Mouse (Mus musculus) kidney, adult 2 months (tissue): ENCODE measurements at regions not wholly inside any gene's neighbourhood (a gene's known extent, or its start where the extent isn't known, plus 50 kb on each side); places are given as distances from the start of the nearest gene placed in this dataset.

ENCODE experiments used
- DNase-seq: peaks from one replicate; pipeline ENCODE4 v3.0.0; 2021
- H3K27ac ChIP-seq: fragments of 200-500 bp; 2 replicates; pipeline ENCODE4 v1.5.1; 2012; ENCODE audit warnings: low read depth, low read length, control low read depth, inconsistent platforms; ENCODE audit not compliant: insufficient read depth
- H3K27me3 ChIP-seq: fragments of 200-500 bp; replicated peaks from 2 replicates; pipeline ENCODE4 v1.6.1; 2012; ENCODE audit warnings: mild to moderate bottlenecking, moderate library complexity, low read length, inconsistent platforms; ENCODE audit not compliant: control insufficient read depth, insufficient read depth
- H3K36me3 ChIP-seq: fragments of 200-500 bp; 2 replicates; pipeline ENCODE4 v1.6.1; 2012; ENCODE audit warnings: mild to moderate bottlenecking, moderate library complexity, low read length, inconsistent platforms; ENCODE audit not compliant: control insufficient read depth, insufficient read depth
- H3K4me1 ChIP-seq: fragments of 200-500 bp; 2 replicates; pipeline ENCODE4 v1.6.1; 2011; ENCODE audit warnings: low read length; ENCODE audit not compliant: control insufficient read depth, insufficient read depth
- H3K4me3 ChIP-seq: fragments of 200-500 bp; 2 replicates; pipeline ENCODE4 v1.5.1; 2011; ENCODE audit warnings: mild to moderate bottlenecking, low read depth, low read length, control low read depth; ENCODE audit not compliant: insufficient read depth
- CTCF ChIP-seq: fragments of 200-500 bp; conservative IDR thresholded peaks from 2 replicates; pipeline ENCODE4 v1.5.1; 2011; ENCODE audit warnings: low read depth, mild to moderate bottlenecking, control low read depth, low read length, moderate library complexity, mixed read lengths; ENCODE audit not compliant: insufficient read depth, insufficient read length
- POLR2A ChIP-seq: fragments of 200-500 bp; IDR thresholded peaks from one replicate; pipeline ENCODE4 v1.6.1; 2011; ENCODE audit warnings: low read depth, low read length, control low read depth
- WGBS: fragments of 180-500 bp; shearing (Covaris S2); methylation state at CpG from one replicate; pipeline ENCODE4 v1.1.7; 2018; 5-methylcytosine and 5-hydroxymethylcytosine counted together

DNA sequence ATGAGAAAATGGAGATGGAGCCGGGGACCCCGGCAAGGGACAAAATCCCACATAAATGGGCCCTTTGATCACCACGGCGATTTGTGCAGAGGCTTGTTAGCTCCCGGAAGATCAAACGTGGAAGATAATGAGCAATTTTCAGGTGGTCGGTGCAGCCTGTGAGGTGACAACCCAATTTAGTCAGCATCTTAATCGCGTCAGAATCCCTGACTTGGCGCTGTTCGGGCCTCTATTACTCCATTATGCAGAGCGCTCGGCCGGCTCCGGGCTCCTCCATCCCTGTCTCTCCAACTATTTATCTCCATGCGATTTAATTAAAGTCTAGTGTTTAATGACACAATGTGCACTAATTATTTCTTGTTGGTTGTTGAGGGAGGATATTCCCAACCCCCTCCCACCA is 66.1 kb upstream of the Igsf21 start:
- Histone ChIP-seq H3K36me3 (no peaks in the 10 kb centered on the region), H3K27me3 (no peaks in the 10 kb centered on the region), H3K4me1 (no peaks in the 10 kb centered on the region), H3K4me3 (no peak overlapping the region), H3K27ac (no peak overlapping the region)
- DNase-seq = no peak
- WGBS = 57% methylated on average over 16 of the region's 16 CpGs
- TF ChIP-seq CTCF (no peak), POLR2A (no peak)

GRCm38 (mm10) chr4:140307481-140307880 is 60.9 kb upstream of the Igsf21 start:
- Histone ChIP-seq H3K27me3 (no peaks in the 10 kb centered on the region), H3K4me3 (no peak overlapping the region), H3K27ac (no peak overlapping the region), H3K4me1 (no peaks in the 10 kb centered on the region), H3K36me3 (no peaks in the 10 kb centered on the region)
- WGBS = 83% methylated on average over 8 of the region's 8 CpGs
- no peak for DNase-seq
- TF ChIP-seq CTCF (no peak), POLR2A (no peak)

GRCm38 (mm10) chr4:140304960-140305359 is 58.4 kb upstream of the Igsf21 start:
- no peak for DNase-seq
- H3K36me3 ChIP-seq = no peaks in the 10 kb centered on the region
- TF ChIP-seq CTCF (no peak), POLR2A (no peak)
- no peaks in the 10 kb centered on the region for H3K27me3 ChIP-seq
- H3K4me3 ChIP-seq = no peak overlapping the region
- WGBS = 79% methylated on average over 5 of the region's 5 CpGs
- no peaks in the 10 kb centered on the region for H3K4me1 ChIP-seq
- H3K27ac ChIP-seq = no peak overlapping the region

GRCm38 (mm10) chr4:140301661-140302060 is 55.1 kb upstream of the Igsf21 start:
- H3K27me3 ChIP-seq = no peaks in the 10 kb centered on the region
- H3K36me3 ChIP-seq = no peaks in the 10 kb centered on the region
- no peak for TF ChIP-seq POLR2A
- TF ChIP-seq CTCF = no peak
- H3K27ac ChIP-seq = no peak overlapping the region
- WGBS = 83% methylated on average over 15 of the region's 15 CpGs
- H3K4me1 ChIP-seq = no peaks in the 10 kb centered on the region
- no peak overlapping the region for H3K4me3 ChIP-seq
- DNase-seq = no peak

DNA sequence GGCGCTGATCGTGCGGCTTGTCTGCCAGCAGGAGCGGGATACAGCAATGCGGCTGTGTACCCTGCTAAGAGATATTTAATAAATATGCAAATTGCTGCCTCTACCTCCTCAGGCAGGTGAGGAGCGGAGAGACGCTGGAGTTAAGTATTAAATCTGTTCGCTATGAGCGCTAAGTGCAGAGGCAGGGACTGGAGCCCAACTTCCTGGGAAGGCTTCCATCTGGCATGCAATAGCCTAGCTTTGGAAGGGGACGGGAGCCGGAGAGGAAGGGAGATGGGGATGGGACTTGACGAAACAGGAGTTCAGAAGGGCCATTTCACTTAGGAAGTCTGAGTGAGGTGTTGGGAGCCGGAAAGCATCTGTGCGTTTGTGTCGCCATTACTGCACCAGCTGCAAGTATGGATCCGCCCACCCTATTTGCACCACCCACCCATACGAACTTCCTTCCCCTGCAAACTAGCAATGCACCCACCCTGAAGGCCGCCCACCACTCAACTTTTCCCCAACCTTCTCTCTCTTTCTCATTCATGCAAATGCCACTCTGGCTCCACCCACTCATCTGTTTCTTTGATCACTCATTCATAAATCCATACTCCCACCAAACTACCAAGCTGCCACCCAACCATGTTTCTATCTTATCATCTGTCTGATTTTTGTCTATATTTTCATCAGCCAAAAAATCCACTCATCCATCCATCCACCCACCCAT is 51.5 kb upstream of the Igsf21 start:
- no peak for TF ChIP-seq CTCF
- no peak for TF ChIP-seq POLR2A
- 78% methylated on average over 18 of the region's 18 CpGs for WGBS
- Histone ChIP-seq H3K4me3 (no peak overlapping the region), H3K27ac (no peak overlapping the region), H3K27me3 (no peaks in the 10 kb centered on the region), H3K36me3 (no peaks in the 10 kb centered on the region), H3K4me1 (no peaks in the 10 kb centered on the region)
- no peak for DNase-seq
